In genomic region chr7:117699343-117699985, GRCm38 (mm10) we compare ENCODE assay signal across 9 mouse cellular contexts.
DNase-seq lines count a peak whose midpoint lies in the region; ATAC-seq lines count a peak whose summit lies in the region.
"Had no signal": no experiment of that assay in that cellular context is flagged by ENCODE, and none has a peak within 500 bp of the region (broad histone marks: within the 10 kb centered on the region; RNA-seq: fewer than 3 reads in every experiment).

No protein-coding gene starts in this region.

- no peaks in the 10 kb centered on the region for H3K4me1 ChIP-seq in limb, embryonic 11.5 days (ENCODE audit: control insufficient read depth, insufficient read depth, low read length)
- H3K4me1 ChIP-seq in limb, embryonic 10.5 days = peaks cover 7% of the 10 kb centered on the region; the same call in 1 of the 2 replicates
- no peaks in the 10 kb centered on the region for H3K4me1 ChIP-seq in intestine, embryonic 16.5 days (ENCODE audit: control insufficient read depth, insufficient read depth, low read length)

- H3K9ac ChIP-seq in limb, embryonic 11.5 days (ENCODE audit: low read length) = no peak overlapping the region
- H3K9ac ChIP-seq in intestine, embryonic 16.5 days (ENCODE audit: low read depth, low read length) = no peak overlapping the region

- no peak overlapping the region for H3K4me3 ChIP-seq in limb, embryonic 11.5 days (ENCODE audit: low read depth, low read length)
- no peak overlapping the region for H3K4me3 ChIP-seq in limb, embryonic 10.5 days
- no peak overlapping the region for H3K4me3 ChIP-seq in intestine, embryonic 16.5 days (ENCODE audit: low read length)

- DNase-seq in limb, embryonic 11.5 days (ENCODE audit: low spot score) = peak; percentile 21
- no peak for DNase-seq in limb, embryonic 10.5 days (ENCODE audit: low spot score)
- DNase-seq in frontal cortex, postnatal 14 days (ENCODE audit: low spot score in 2 of 2) = peak; percentile 55 to 60
- peak; percentile 65 to 77 for DNase-seq in left cerebral cortex, adult 9 months (ENCODE audit: low spot score in 2 of 2)
- DNase-seq in right cerebral cortex, adult 2 months (ENCODE audit: low spot score in 2 of 2) = peak; percentile 79 to 80
- no peak for DNase-seq in urinary bladder, postnatal 4 days (ENCODE audit: low spot score in 2 of 2)
- no peak for DNase-seq in cerebellum, postnatal 14 days
- DNase-seq: kidney, adult 8-10 months had no signal

- 79% methylated on average over 4 of the region's 4 CpGs for WGBS in limb, embryonic 11.5 days
- 69% methylated on average over 4 of the region's 4 CpGs for WGBS in limb, embryonic 10.5 days
- 75% methylated on average over 4 of the region's 4 CpGs for WGBS in intestine, embryonic 16.5 days

- H3K36me3 ChIP-seq in limb, embryonic 11.5 days (ENCODE audit: control insufficient read depth, insufficient read depth, low read length) = no peaks in the 10 kb centered on the region
- no peaks in the 10 kb centered on the region for H3K36me3 ChIP-seq in limb, embryonic 10.5 days
- H3K36me3 ChIP-seq in intestine, embryonic 16.5 days (ENCODE audit: control insufficient read depth, insufficient read depth, low read length) = no peaks in the 10 kb centered on the region

- no peak overlapping the region for H3K4me2 ChIP-seq in limb, embryonic 11.5 days (ENCODE audit: low read depth, severe bottlenecking)
- H3K4me2 ChIP-seq in intestine, embryonic 16.5 days (ENCODE audit: low read depth, low read length) = no peak overlapping the region

- H3K27me3 ChIP-seq in limb, embryonic 11.5 days (ENCODE audit: control insufficient read depth, insufficient read depth, low read length) = no peaks in the 10 kb centered on the region
- H3K27me3 ChIP-seq in limb, embryonic 10.5 days (ENCODE audit: low read depth, poor library complexity, severe bottlenecking) = no peaks in the 10 kb centered on the region
- no peaks in the 10 kb centered on the region for H3K27me3 ChIP-seq in intestine, embryonic 16.5 days (replicated peaks; ENCODE audit: control insufficient read depth, insufficient read depth, low read length)

- no peak for ATAC-seq in limb, embryonic 11.5 days (ENCODE audit: insufficient number of reproducible peaks, low FRiP score, low TSS enrichment, low read depth)
- ATAC-seq in intestine, embryonic 16.5 days = no peak

- H3K27ac ChIP-seq in limb, embryonic 11.5 days (replicated peaks; ENCODE audit: low read depth, low read length) = no peak overlapping the region
- no peak overlapping the region for H3K27ac ChIP-seq in limb, embryonic 10.5 days
- H3K27ac ChIP-seq in intestine, embryonic 16.5 days (ENCODE audit: low read length) = no peak overlapping the region

- H3K9me3 ChIP-seq in limb, embryonic 11.5 days (ENCODE audit: control insufficient read depth, low read length) = no peaks in the 10 kb centered on the region
- no peaks in the 10 kb centered on the region for H3K9me3 ChIP-seq in limb, embryonic 10.5 days (replicated peaks)
- H3K9me3 ChIP-seq in intestine, embryonic 16.5 days (ENCODE audit: control insufficient read depth, low read length) = no peaks in the 10 kb centered on the region

Comparison
In these comparisons a context has a peak if more than half of its experiments do, and no peak if none do; other contexts are left out.
1. DNase-seq: peak in limb, embryonic 11.5 days (single experiment), frontal cortex, postnatal 14 days (2 of 2), left cerebral cortex, adult 9 months (2 of 2) and right cerebral cortex, adult 2 months (2 of 2); none in limb, embryonic 10.5 days (single experiment), urinary bladder, postnatal 4 days (0 of 2) and cerebellum, postnatal 14 days (0 of 2).